Mouse (Mus musculus): Measurements from ENCODE around the gene Dner. TPM values are rescaled to one million over a fixed set of nuclear protein-coding genes. Genes with fewer than 3 reads are reported as not detected.

The Dner gene
- polyA plus RNA-seq, 1 experiment from 2014 or later = 200 TPM

GRCm38 (mm10) chr1:84449566-84450278 is 246.3 kb downstream of the Dner start:
- Histone ChIP-seq H3K36me3 (ENCODE audit: control insufficient read depth, insufficient read depth) (no peaks in the 10 kb centered on the region; the same call in 1 of the 2 replicates), H3K4me3 (replicated peaks; ENCODE audit: low read length) (no peak overlapping the region), H3K4me1 (replicated peaks; ENCODE audit: control insufficient read depth, insufficient read depth, low read length) (no peaks in the 10 kb centered on the region), H3K9me3 (ENCODE audit: control insufficient read depth, low read length) (no peaks in the 10 kb centered on the region), H3K27ac (ENCODE audit: low read length) (no peak overlapping the region), H3K9ac (replicated peaks; ENCODE audit: low read depth, low read length) (no peak overlapping the region), H3K27me3 (replicated peaks; ENCODE audit: control insufficient read depth, insufficient read depth, low read length) (no peaks in the 10 kb centered on the region), H3K4me2 (ENCODE audit: low read length) (no peak overlapping the region)
- WGBS = 88% methylated on average over 10 of the region's 10 CpGs
- ATAC-seq = no peak

GRCm38 (mm10) chr1:84443640-84444039 is 252.4 kb downstream of the Dner start:
- Histone ChIP-seq H3K9ac (replicated peaks; ENCODE audit: low read depth, low read length) (no peak overlapping the region), H3K36me3 (ENCODE audit: control insufficient read depth, insufficient read depth) (no peaks in the 10 kb centered on the region; the same call in 1 of the 2 replicates), H3K9me3 (ENCODE audit: control insufficient read depth, low read length) (no peaks in the 10 kb centered on the region), H3K4me3 (replicated peaks; ENCODE audit: low read length) (no peak overlapping the region), H3K27me3 (replicated peaks; ENCODE audit: control insufficient read depth, insufficient read depth, low read length) (no peaks in the 10 kb centered on the region), H3K27ac (ENCODE audit: low read length) (peak overlapping the region; percentile 3), H3K4me2 (ENCODE audit: low read length) (no peak overlapping the region), H3K4me1 (replicated peaks; ENCODE audit: control insufficient read depth, insufficient read depth, low read length) (peaks cover 7% of the 10 kb centered on the region)
- 45% methylated on average over 3 of the region's 3 CpGs for WGBS
- peak; percentile 58; the same call in 1 of the 2 replicates for ATAC-seq

DNA sequence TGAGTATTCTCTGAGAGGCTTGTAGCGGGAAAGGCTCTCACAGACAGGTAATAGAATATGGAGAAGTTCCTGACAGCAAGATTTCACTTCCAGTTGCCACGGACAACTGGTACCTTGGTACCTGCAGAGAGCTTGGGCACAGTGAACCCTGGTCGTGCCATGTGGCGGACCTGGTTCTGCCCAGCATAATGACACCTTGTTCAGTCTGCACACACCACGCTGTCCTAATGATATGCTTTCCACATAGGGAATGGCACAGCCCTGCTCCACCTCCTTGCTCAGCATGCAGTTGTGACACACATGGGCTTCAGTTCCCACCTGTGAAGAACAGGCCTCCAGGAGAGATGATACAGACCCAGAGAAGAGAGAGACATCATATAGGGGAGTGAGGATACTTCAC is 253.0 kb downstream of the Dner start:
- H3K27ac ChIP-seq (ENCODE audit: low read length) = no peak overlapping the region
- no peak for ATAC-seq

GRCm38 (mm10) chr1:84441419-84441818 is 254.6 kb downstream of the Dner start:
- no peak overlapping the region for H3K4me3 ChIP-seq (replicated peaks; ENCODE audit: low read length)
- 66% methylated on average over 3 of the region's 3 CpGs for WGBS
- H3K4me2 ChIP-seq (ENCODE audit: low read length) = no peak overlapping the region
- no peak overlapping the region for H3K27ac ChIP-seq (ENCODE audit: low read length)
- H3K9me3 ChIP-seq (ENCODE audit: control insufficient read depth, low read length) = no peaks in the 10 kb centered on the region
- peaks cover 7% of the 10 kb centered on the region for H3K4me1 ChIP-seq (replicated peaks; ENCODE audit: control insufficient read depth, insufficient read depth, low read length)
- no peaks in the 10 kb centered on the region for H3K27me3 ChIP-seq (replicated peaks; ENCODE audit: control insufficient read depth, insufficient read depth, low read length)
- ATAC-seq = no peak
- H3K36me3 ChIP-seq (ENCODE audit: control insufficient read depth, insufficient read depth) = no peaks in the 10 kb centered on the region; the same call in 1 of the 2 replicates
- no peak overlapping the region for H3K9ac ChIP-seq (replicated peaks; ENCODE audit: low read depth, low read length)

More for the DNA sequence above, 253.0 kb downstream of the Dner start:
- no peaks in the 10 kb centered on the region for H3K27me3 ChIP-seq (replicated peaks; ENCODE audit: control insufficient read depth, insufficient read depth, low read length)
- no peak overlapping the region for H3K4me2 ChIP-seq (ENCODE audit: low read length)
- H3K36me3 ChIP-seq (ENCODE audit: control insufficient read depth, insufficient read depth) = no peaks in the 10 kb centered on the region; the same call in 1 of the 2 replicates
- no peak overlapping the region for H3K4me3 ChIP-seq (replicated peaks; ENCODE audit: low read length)
- H3K9me3 ChIP-seq (ENCODE audit: control insufficient read depth, low read length) = no peaks in the 10 kb centered on the region
- H3K9ac ChIP-seq (replicated peaks; ENCODE audit: low read depth, low read length) = no peak overlapping the region
- peaks cover 7% of the 10 kb centered on the region for H3K4me1 ChIP-seq (replicated peaks; ENCODE audit: control insufficient read depth, insufficient read depth, low read length)
- 89% methylated on average over 5 of the region's 5 CpGs for WGBS

DNA sequence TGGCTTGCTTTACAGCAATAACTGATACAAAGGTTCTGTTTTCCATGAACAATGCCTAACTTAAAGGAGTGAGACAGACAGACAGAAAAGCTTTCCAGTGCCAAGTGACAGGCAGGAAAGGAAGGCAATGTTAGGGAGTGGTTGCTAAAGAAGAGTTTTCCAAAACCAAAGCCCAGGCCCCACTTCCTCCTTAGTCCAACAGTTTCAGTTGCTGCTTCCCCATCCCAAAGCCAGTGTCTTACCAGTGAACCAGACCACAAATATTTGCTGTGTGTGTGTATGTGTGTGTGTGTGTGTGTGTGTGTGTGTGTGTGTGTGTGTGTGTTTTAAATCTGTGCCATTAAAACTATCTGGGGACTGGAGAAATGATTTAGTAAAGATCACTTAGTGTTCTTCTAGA is 258.5 kb downstream of the Dner start:
- Histone ChIP-seq H3K9ac (replicated peaks; ENCODE audit: low read depth, low read length) (no peak overlapping the region), H3K9me3 (ENCODE audit: control insufficient read depth, low read length) (no peaks in the 10 kb centered on the region), H3K27me3 (replicated peaks; ENCODE audit: control insufficient read depth, insufficient read depth, low read length) (no peaks in the 10 kb centered on the region), H3K27ac (ENCODE audit: low read length) (no peak overlapping the region), H3K4me1 (replicated peaks; ENCODE audit: control insufficient read depth, insufficient read depth, low read length) (peaks cover 7% of the 10 kb centered on the region), H3K4me2 (ENCODE audit: low read length) (no peak overlapping the region), H3K4me3 (replicated peaks; ENCODE audit: low read length) (no peak overlapping the region), H3K36me3 (ENCODE audit: control insufficient read depth, insufficient read depth) (no peaks in the 10 kb centered on the region)
- no peak for ATAC-seq

DNA sequence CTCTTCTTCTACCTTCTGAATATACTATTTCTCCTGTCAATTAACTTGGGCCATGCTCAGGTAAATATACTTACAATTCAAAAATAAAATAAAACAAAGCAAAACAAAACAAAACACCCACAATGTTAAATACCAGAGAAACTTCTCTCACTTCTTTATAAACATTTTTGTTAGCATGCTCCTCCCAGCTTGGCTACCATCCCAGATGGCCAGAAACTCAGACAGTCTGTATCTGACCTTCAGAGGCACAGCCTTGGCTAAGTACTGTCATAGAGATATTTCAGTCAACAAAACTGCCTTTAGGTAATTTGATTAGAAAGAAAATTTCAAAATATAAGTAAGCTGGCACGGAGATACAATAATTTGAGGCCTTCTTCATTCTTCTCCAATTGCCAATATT is 259.7 kb downstream of the Dner start:
- no peak overlapping the region for H3K4me3 ChIP-seq (replicated peaks; ENCODE audit: low read length)
- H3K9ac ChIP-seq (replicated peaks; ENCODE audit: low read depth, low read length) = no peak overlapping the region
- H3K4me2 ChIP-seq (ENCODE audit: low read length) = no peak overlapping the region
- 82% methylated on average over 1 of the region's 1 CpGs for WGBS
- ATAC-seq = no peak
- no peaks in the 10 kb centered on the region for H3K36me3 ChIP-seq (ENCODE audit: control insufficient read depth, insufficient read depth)
- H3K27me3 ChIP-seq (replicated peaks; ENCODE audit: control insufficient read depth, insufficient read depth, low read length) = no peaks in the 10 kb centered on the region
- H3K4me1 ChIP-seq (replicated peaks; ENCODE audit: control insufficient read depth, insufficient read depth, low read length) = no peaks in the 10 kb centered on the region
- no peaks in the 10 kb centered on the region for H3K9me3 ChIP-seq (ENCODE audit: control insufficient read depth, low read length)
- no peak overlapping the region for H3K27ac ChIP-seq (ENCODE audit: low read length)

GRCm38 (mm10) chr1:84433291-84433980 is 262.6 kb downstream of the Dner start:
- H3K9ac ChIP-seq (replicated peaks; ENCODE audit: low read depth, low read length) = no peak overlapping the region
- WGBS = 79% methylated on average over 6 of the region's 6 CpGs
- H3K36me3 ChIP-seq (ENCODE audit: control insufficient read depth, insufficient read depth) = no peaks in the 10 kb centered on the region
- no peak for ATAC-seq
- H3K27me3 ChIP-seq (replicated peaks; ENCODE audit: control insufficient read depth, insufficient read depth, low read length) = no peaks in the 10 kb centered on the region
- H3K9me3 ChIP-seq (ENCODE audit: control insufficient read depth, low read length) = no peaks in the 10 kb centered on the region
- no peaks in the 10 kb centered on the region for H3K4me1 ChIP-seq (replicated peaks; ENCODE audit: control insufficient read depth, insufficient read depth, low read length)
- no peak overlapping the region for H3K27ac ChIP-seq (ENCODE audit: low read length)
- no peak overlapping the region for H3K4me2 ChIP-seq (ENCODE audit: low read length)
- H3K4me3 ChIP-seq (replicated peaks; ENCODE audit: low read length) = no peak overlapping the region

DNA sequence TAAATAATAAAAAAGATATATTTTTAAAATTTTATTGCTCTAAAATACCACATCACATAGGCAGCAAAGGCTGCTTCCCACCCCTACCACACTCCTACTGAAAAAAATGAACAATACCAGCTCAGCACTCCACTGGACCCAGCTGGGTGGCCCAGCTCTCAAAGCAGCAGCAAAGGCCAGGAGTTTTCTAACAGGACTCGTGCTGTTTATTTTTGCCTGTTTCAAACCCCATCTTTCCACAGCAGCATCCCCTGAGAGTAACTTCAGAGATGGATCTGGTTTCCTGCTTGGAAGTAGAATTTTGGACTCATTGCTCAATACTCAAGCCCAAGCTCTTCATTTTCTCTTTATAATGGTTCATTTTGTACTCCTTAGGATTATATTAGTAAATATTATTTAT is 263.7 kb downstream of the Dner start:
- 67% methylated on average over 1 of the region's 1 CpGs for WGBS
- no peak overlapping the region for H3K9ac ChIP-seq (replicated peaks; ENCODE audit: low read depth, low read length)

DNA sequence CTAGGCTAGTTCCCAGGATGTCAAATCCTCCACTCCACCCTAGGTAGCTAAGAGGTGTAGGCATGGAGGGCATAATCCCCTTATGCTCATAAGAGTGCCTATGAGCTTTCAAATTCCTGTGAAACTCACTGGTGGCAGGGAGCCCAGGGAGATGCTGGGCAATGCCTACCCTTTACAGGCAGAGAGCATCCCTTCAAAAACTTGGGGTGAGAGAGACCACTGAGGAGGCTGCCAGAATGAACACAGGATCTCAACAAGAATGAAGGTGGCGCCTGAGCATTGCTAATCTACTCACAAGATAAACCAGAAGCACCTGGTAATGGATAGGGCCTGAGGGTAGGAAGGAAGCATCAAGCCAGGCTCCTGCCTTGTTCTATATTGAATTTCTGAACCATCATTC is 267.7 kb downstream of the Dner start:
- H3K9me3 ChIP-seq (ENCODE audit: control insufficient read depth, low read length) = no peaks in the 10 kb centered on the region
- no peak overlapping the region for H3K4me3 ChIP-seq (replicated peaks; ENCODE audit: low read length)
- H3K27me3 ChIP-seq (replicated peaks; ENCODE audit: control insufficient read depth, insufficient read depth, low read length) = no peaks in the 10 kb centered on the region
- no peak for ATAC-seq
- no peaks in the 10 kb centered on the region for H3K36me3 ChIP-seq (ENCODE audit: control insufficient read depth, insufficient read depth)
- no peak overlapping the region for H3K27ac ChIP-seq (ENCODE audit: low read length)
- 76% methylated on average over 1 of the region's 1 CpGs for WGBS
- H3K4me2 ChIP-seq (ENCODE audit: low read length) = no peak overlapping the region
- 0 out of 2 replicates have a peak, but pooled peaks cover 3% of the 10 kb centered on the region for H3K4me1 ChIP-seq (replicated peaks; ENCODE audit: control insufficient read depth, insufficient read depth, low read length)
- H3K9ac ChIP-seq (replicated peaks; ENCODE audit: low read depth, low read length) = no peak overlapping the region

More for the DNA sequence above, 263.7 kb downstream of the Dner start:
- Histone ChIP-seq H3K4me2 (ENCODE audit: low read length) (no peak overlapping the region), H3K4me1 (replicated peaks; ENCODE audit: control insufficient read depth, insufficient read depth, low read length) (0 out of 2 replicates have a peak, but pooled peaks cover 3% of the 10 kb centered on the region), H3K4me3 (replicated peaks; ENCODE audit: low read length) (no peak overlapping the region), H3K9me3 (ENCODE audit: control insufficient read depth, low read length) (no peaks in the 10 kb centered on the region), H3K27ac (ENCODE audit: low read length) (no peak overlapping the region), H3K36me3 (ENCODE audit: control insufficient read depth, insufficient read depth) (no peaks in the 10 kb centered on the region), H3K27me3 (replicated peaks; ENCODE audit: control insufficient read depth, insufficient read depth, low read length) (no peaks in the 10 kb centered on the region)
- ATAC-seq = no peak
